Mouse (Mus musculus) intestine, embryonic 15.5 days (tissue): ENCODE data around the gene Tomm34. TPM values are rescaled to one million over a fixed set of nuclear protein-coding genes. Genes with fewer than 3 reads are reported as not detected.
A peak's percentile ranks its signal among the peaks of the same experiment; 100 is the strongest.

Source experiments
- ATAC-seq: fragments of 200-750 bp; cut with Nextera tagmentation; 2 replicates; pipeline ENCODE4 v1.8.0; 2017; ENCODE audit warnings: moderate TSS enrichment, moderate library complexity
- H3K27ac ChIP-seq: fragments of 300-500 bp; sonication (generic); 2 replicates; pipeline ENCODE4 v1.5.1; 2015; ENCODE audit warnings: mild to moderate bottlenecking, inconsistent platforms
- H3K27me3 ChIP-seq: fragments of 300-500 bp; sonication (generic); replicated peaks from 2 replicates; pipeline ENCODE4 v1.6.1; 2015; ENCODE audit warnings: inconsistent platforms
- H3K36me3 ChIP-seq: fragments of 300-500 bp; sonication (generic); 2 replicates; pipeline ENCODE4 v1.6.1; 2015; ENCODE audit warnings: inconsistent platforms
- H3K4me1 ChIP-seq: fragments of 300-500 bp; sonication (generic); replicated peaks from 2 replicates; pipeline ENCODE4 v1.6.1; 2015; ENCODE audit warnings: inconsistent platforms
- H3K4me2 ChIP-seq: fragments of 300-500 bp; sonication (generic); replicated peaks from 2 replicates; pipeline ENCODE4 v1.6.1; 2015; ENCODE audit warnings: mild to moderate bottlenecking, inconsistent platforms
- H3K4me3 ChIP-seq: fragments of 300-500 bp; sonication (generic); replicated peaks from 2 replicates; pipeline ENCODE4 v1.5.1; 2015; ENCODE audit warnings: inconsistent platforms
- H3K9ac ChIP-seq: fragments of 300-500 bp; sonication (generic); 2 replicates; pipeline ENCODE4 v1.6.1; 2015; ENCODE audit warnings: inconsistent platforms
- H3K9me3 ChIP-seq: fragments of 300-500 bp; sonication (generic); 2 replicates; pipeline ENCODE4 v1.6.1; 2016; ENCODE audit warnings: inconsistent platforms
- WGBS: fragments of 180-500 bp; shearing (Covaris S2); methylation state at CpG from one replicate; pipeline ENCODE4 v1.1.7; 2015; 5-methylcytosine and 5-hydroxymethylcytosine counted together
- polyA plus RNA-seq: library from polyadenylated mRNA; unstranded; fragments of >200 nt; fragmentation: Nextera tagmentation; extraction: Ambion mirVana; gene quantifications from 2 replicates; pipeline ENCODE4 v1.2.1, GENCODE M21; 2015

Tomm34 gene
- polyA plus RNA-seq, 1 experiment from 2014 or later = 55.4 TPM

- no peak for ATAC-seq
- Histone ChIP-seq H3K4me3 (no peak overlapping the region), H3K9me3 (no peaks in the 10 kb centered on the region), H3K4me2 (no peak overlapping the region), H3K9ac (no peak overlapping the region), H3K4me1 (no peaks in the 10 kb centered on the region), H3K36me3 (peaks cover 8% of the 10 kb centered on the region), H3K27ac (no peak overlapping the region), H3K27me3 (no peaks in the 10 kb centered on the region)
- WGBS = 92% methylated on average over 11 of the region's 11 CpGs
Observed at GRCm38 (mm10) chr2:164098603-164099250, 27.8 kb upstream of the Tomm34 start.

- Histone ChIP-seq H3K4me1 (no peaks in the 10 kb centered on the region), H3K9me3 (no peaks in the 10 kb centered on the region), H3K27me3 (no peaks in the 10 kb centered on the region), H3K4me2 (no peak overlapping the region), H3K36me3 (peaks cover 8% of the 10 kb centered on the region; the same call in 1 of the 2 replicates), H3K4me3 (no peak overlapping the region), H3K27ac (no peak overlapping the region), H3K9ac (no peak overlapping the region)
- ATAC-seq = no peak
- WGBS = 78% methylated on average over 7 of the region's 7 CpGs
Observed at GRCm38 (mm10) chr2:164094152-164094551, 23.2 kb upstream of the Tomm34 start.

- H3K9me3 ChIP-seq = no peaks in the 10 kb centered on the region
- peaks cover 12% of the 10 kb centered on the region; the same call in 1 of the 2 replicates for H3K36me3 ChIP-seq
- no peaks in the 10 kb centered on the region for H3K4me1 ChIP-seq
- no peak overlapping the region for H3K27ac ChIP-seq
- no peak overlapping the region for H3K4me2 ChIP-seq
- no peak for ATAC-seq
- no peak overlapping the region for H3K9ac ChIP-seq
- H3K4me3 ChIP-seq = no peak overlapping the region
- no peaks in the 10 kb centered on the region for H3K27me3 ChIP-seq
- WGBS = 90% methylated on average over 4 of the region's 4 CpGs
Observed at GRCm38 (mm10) chr2:164089508-164089907, 18.5 kb upstream of the Tomm34 start.

GRCm38 (mm10) chr2:164087416-164088017, 16.5 kb upstream of the Tomm34 start:
- Histone ChIP-seq H3K27me3 (no peaks in the 10 kb centered on the region), H3K4me1 (no peaks in the 10 kb centered on the region), H3K36me3 (peaks cover 12% of the 10 kb centered on the region), H3K9ac (no peak overlapping the region), H3K4me2 (no peak overlapping the region), H3K4me3 (no peak overlapping the region), H3K9me3 (no peaks in the 10 kb centered on the region), H3K27ac (no peak overlapping the region)
- WGBS = 91% methylated on average over 6 of the region's 6 CpGs
- no peak for ATAC-seq

- 77% methylated on average over 7 of the region's 7 CpGs for WGBS
- H3K4me2 ChIP-seq = no peak overlapping the region
- H3K9me3 ChIP-seq = no peaks in the 10 kb centered on the region
- no peak overlapping the region for H3K27ac ChIP-seq
- no peaks in the 10 kb centered on the region for H3K4me1 ChIP-seq
- peaks cover 24% of the 10 kb centered on the region for H3K36me3 ChIP-seq
- no peak overlapping the region for H3K9ac ChIP-seq
- H3K27me3 ChIP-seq = no peaks in the 10 kb centered on the region
- no peak overlapping the region for H3K4me3 ChIP-seq
- ATAC-seq = no peak
Observed at GRCm38 (mm10) chr2:164084342-164084700, 13.4 kb upstream of the Tomm34 start.

DNA sequence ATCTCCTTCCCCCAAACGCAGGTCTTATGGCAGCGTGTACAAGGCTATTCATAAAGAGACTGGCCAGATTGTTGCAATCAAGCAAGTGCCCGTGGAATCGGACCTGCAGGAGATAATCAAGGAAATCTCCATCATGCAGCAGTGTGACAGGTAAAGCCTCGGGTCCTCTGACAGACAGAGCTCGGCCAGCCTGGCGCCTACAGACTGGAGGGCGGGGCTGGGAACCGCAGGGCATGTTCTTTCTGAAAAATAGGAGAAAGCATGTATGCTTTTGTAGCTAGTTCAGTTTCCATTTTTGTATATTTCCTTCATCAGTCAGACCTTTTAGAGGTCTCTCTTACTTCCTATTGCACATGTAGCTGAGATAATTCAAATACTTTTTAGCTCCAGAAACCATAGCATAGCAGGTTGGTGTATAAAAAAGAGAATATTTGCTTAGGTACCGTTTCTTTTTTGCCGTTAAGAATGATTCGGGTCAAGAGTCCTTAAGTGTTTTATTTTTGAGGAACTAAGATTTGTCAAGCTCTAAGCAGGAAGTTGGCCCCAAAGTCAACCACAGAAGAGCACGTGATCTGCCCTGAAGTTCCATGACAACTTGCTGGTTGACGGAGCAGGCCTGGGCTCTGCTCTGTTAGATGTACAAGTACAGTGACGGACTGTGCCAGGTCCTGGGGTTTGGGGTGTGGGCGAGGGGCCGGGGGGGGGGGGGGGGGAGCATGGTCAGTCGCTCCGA, 12.8 kb upstream of the Tomm34 start:
- Histone ChIP-seq H3K4me3 (no peak overlapping the region), H3K27ac (no peak overlapping the region), H3K36me3 (peaks cover 19% of the 10 kb centered on the region), H3K27me3 (no peaks in the 10 kb centered on the region), H3K4me2 (no peak overlapping the region), H3K9ac (no peak overlapping the region), H3K9me3 (no peaks in the 10 kb centered on the region), H3K4me1 (no peaks in the 10 kb centered on the region)
- ATAC-seq = no peak
- WGBS = 83% methylated on average over 19 of the region's 19 CpGs

DNA sequence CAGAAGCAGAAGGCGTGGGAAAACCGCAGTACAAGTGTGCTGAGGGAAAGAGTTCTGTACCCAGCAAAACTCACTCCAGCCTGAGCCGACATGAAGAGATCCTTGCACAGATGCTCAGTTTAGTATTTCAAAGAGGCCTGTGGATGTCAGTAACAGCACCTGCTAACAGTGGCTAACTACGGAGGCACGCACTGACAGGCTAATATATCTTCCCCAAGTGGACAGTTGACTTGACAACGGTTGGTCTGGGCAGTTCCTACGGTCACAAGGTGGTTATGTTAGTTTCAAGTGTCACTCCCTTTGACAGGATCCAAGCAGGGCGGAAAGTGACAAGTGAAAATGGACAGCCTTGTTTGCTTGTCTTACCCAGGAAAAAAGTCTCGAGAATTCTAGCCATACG, 11.2 kb upstream of the Tomm34 start:
- Histone ChIP-seq H3K4me1 (no peaks in the 10 kb centered on the region), H3K27ac (no peak overlapping the region), H3K36me3 (peaks cover 19% of the 10 kb centered on the region), H3K9me3 (no peaks in the 10 kb centered on the region), H3K4me2 (no peak overlapping the region), H3K27me3 (no peaks in the 10 kb centered on the region), H3K4me3 (no peak overlapping the region), H3K9ac (no peak overlapping the region)
- no peak for ATAC-seq
- WGBS = 84% methylated on average over 10 of the region's 10 CpGs

- Histone ChIP-seq H3K4me2 (no peak overlapping the region), H3K27me3 (no peaks in the 10 kb centered on the region)
Observed at GRCm38 (mm10) chr2:164081577-164081976, 10.6 kb upstream of the Tomm34 start.

DNA sequence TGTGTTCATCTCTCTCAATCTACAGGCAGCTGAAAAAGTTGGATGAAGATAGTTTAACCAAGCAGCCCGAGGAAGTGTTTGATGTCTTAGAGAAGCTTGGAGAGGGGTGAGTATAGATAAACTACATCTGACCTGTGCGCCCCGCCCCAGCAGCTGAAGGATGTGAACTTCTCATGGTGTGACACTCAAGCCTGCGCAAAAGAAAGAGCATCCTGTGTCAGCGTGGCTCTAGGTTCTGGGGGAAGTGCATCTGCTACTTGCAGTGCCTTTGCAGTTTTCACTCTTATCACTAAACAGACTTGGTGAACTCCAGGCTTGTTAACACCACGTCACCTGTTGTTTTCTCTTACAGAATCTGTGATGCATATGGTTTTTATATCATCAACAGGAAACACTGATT, 8.5 kb upstream of the Tomm34 start:
- Histone ChIP-seq H3K9me3 (no peaks in the 10 kb centered on the region), H3K4me2 (no peak overlapping the region), H3K4me3 (no peak overlapping the region), H3K9ac (no peak overlapping the region), H3K27ac (no peak overlapping the region), H3K4me1 (peaks cover 6% of the 10 kb centered on the region; the same call in 1 of the 2 replicates), H3K36me3 (peaks cover 15% of the 10 kb centered on the region), H3K27me3 (no peaks in the 10 kb centered on the region)
- ATAC-seq = no peak
- 81% methylated on average over 6 of the region's 6 CpGs for WGBS

More at GRCm38 (mm10) chr2:164081577-164081976, 10.6 kb upstream of the Tomm34 start:
- Histone ChIP-seq H3K9ac (no peak overlapping the region), H3K9me3 (no peaks in the 10 kb centered on the region), H3K27ac (no peak overlapping the region), H3K4me3 (no peak overlapping the region), H3K36me3 (peaks cover 16% of the 10 kb centered on the region), H3K4me1 (no peaks in the 10 kb centered on the region)
- ATAC-seq = no peak
- 96% methylated on average over 10 of the region's 10 CpGs for WGBS

GRCm38 (mm10) chr2:164077875-164078274, 6.9 kb upstream of the Tomm34 start:
- no peak overlapping the region for H3K9ac ChIP-seq
- ATAC-seq = no peak

DNA sequence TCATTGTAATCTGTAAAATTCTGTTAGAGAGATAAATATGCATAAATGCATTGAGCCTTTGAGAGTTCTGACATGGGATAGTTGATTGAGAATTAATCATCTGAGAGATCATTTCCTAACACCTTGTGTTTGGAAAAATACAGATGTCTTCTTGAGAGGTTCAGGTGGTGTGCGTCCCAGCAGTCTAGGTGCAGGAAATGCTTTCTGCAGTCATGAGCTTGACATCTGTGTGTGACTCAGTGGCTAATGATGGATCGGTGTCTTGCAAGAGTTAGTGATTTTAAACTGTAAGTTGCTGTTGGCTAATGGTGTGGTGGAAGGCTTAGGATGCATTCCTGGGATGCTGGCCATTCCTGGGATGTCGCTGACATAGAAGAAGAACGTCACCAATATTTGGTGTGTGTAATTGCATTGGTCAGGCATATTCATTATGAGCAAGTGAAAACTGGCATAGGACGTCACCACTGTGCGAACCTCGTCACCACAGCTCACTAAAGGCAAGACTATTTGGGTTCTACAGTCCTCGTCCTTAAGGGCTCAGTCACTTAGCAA, 6.0 kb upstream of the Tomm34 start:
- ATAC-seq = no peak
- Histone ChIP-seq H3K4me3 (no peak overlapping the region), H3K4me1 (peaks cover 6% of the 10 kb centered on the region; the same call in 1 of the 2 replicates), H3K4me2 (no peak overlapping the region), H3K36me3 (peaks cover 9% of the 10 kb centered on the region), H3K9me3 (no peaks in the 10 kb centered on the region), H3K27ac (no peak overlapping the region), H3K9ac (no peak overlapping the region), H3K27me3 (no peaks in the 10 kb centered on the region)
- 89% methylated on average over 8 of the region's 8 CpGs for WGBS

More at GRCm38 (mm10) chr2:164077875-164078274, 6.9 kb upstream of the Tomm34 start:
- Histone ChIP-seq H3K4me3 (no peak overlapping the region), H3K4me1 (peaks cover 6% of the 10 kb centered on the region; the same call in 1 of the 2 replicates), H3K36me3 (peaks cover 15% of the 10 kb centered on the region), H3K9me3 (no peaks in the 10 kb centered on the region), H3K4me2 (no peak overlapping the region), H3K27me3 (no peaks in the 10 kb centered on the region), H3K27ac (no peak overlapping the region)
- 70% methylated on average over 5 of the region's 5 CpGs for WGBS

DNA sequence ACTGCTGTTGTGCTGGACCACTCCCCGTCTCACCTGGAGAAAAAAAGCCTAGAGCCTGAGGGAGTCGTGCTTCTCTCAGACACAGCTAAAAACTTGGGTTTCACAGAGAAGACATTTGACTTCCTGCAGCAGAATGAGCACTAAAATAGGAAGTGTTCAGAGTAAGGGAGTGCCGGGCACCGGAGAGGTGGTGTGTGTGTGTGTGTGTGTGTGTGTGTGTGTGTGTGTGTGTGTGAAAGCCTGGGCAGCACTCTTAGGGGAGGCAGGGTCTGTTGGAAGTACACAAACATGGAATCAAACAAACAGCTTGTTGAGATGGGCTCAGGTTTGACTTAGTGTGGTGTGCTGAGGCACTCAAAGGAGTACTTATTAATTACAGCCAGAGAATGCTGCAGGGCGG, 4.1 kb upstream of the Tomm34 start:
- H3K27ac ChIP-seq = no peak overlapping the region
- ATAC-seq = no peak
- no peaks in the 10 kb centered on the region for H3K27me3 ChIP-seq
- H3K9ac ChIP-seq = peak overlapping the region; percentile 81; the same call in 1 of the 2 replicates
- peaks cover 7% of the 10 kb centered on the region; the same call in 1 of the 2 replicates for H3K4me1 ChIP-seq
- WGBS = 29% methylated on average over 5 of the region's 5 CpGs
- peaks cover 2% of the 10 kb centered on the region; the same call in 1 of the 2 replicates for H3K36me3 ChIP-seq
- peak overlapping the region; percentile 82 for H3K4me2 ChIP-seq
- H3K9me3 ChIP-seq = no peaks in the 10 kb centered on the region
- H3K4me3 ChIP-seq = peak overlapping the region; percentile 95
